Mouse (Mus musculus) thymus, postnatal 14 days (tissue): ENCODE measurements around the gene Trafd1.

Experiments used
- DNase-seq: peaks from one replicate; pipeline ENCODE4 v3.0.0; 2021

Gene Trafd1

DNA sequence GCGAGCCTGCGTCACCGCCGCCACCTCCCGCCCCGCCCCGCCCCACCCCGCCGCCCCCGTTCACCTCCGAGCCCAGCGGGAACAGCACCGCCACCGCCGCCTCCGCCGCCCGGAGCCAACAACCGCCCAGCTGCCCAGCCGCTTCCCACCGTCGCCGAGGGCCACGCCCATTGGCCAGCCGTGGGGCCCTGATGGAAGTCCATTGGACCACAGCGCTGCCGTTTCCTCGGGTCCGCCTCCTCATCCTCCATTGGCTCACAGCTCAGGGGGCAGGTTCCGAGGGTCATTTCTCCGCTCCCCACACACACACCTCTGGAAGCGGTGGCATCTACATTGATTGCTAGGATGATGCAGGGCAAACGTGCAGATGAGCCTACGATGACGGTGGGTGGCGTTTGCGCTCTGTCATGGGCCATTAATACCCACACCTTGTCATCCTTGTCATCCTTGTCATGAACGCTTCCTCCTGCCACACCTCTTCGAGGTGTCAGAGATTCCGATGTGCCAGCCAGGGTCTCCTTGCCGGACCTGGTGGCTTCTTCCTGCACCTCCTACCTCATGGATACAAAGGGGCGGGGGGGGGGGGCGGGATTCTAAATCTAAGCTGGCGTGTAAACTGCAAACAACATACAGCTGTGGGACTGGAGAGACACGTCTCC is at the start of gene Trafd1:
Gene Trafd1 (minus strand): TSS at position 172 of the 659 bp plus-strand sequence.
- DNase-seq = peak; percentile 92

DNA sequence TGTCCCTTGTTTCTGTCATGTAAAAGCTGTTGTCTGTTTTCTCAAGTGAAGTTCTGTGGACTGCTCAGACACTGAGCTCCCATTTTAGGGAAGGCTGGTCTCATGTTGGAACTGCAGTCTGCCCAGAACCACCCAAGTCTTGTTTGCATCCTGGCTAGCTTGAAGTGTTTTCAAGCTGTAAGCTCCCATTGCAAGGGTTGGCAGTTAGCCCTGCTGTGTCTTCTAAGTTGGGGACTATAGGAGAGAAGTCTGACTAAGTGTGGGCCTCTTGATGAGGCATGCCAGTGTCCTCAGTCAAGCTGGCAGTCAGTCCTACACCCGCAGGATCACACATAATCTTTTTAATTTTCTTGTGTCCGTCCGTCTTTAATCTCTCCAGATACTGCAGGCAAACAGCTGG is 43.5 kb upstream of the Trafd1 start:
- no peak for DNase-seq

GRCm38 (mm10) chr5:121423297-121423696 is 37.9 kb upstream of the Trafd1 start:
- no peak for DNase-seq

- no peak for DNase-seq
Observed at GRCm38 (mm10) chr5:121422787-121423186, 37.4 kb upstream of the Trafd1 start.

GRCm38 (mm10) chr5:121420721-121421120 is 35.3 kb upstream of the Trafd1 start:
- DNase-seq = no peak

GRCm38 (mm10) chr5:121410975-121411374 is 25.5 kb upstream of the Trafd1 start:
- no peak for DNase-seq

DNA sequence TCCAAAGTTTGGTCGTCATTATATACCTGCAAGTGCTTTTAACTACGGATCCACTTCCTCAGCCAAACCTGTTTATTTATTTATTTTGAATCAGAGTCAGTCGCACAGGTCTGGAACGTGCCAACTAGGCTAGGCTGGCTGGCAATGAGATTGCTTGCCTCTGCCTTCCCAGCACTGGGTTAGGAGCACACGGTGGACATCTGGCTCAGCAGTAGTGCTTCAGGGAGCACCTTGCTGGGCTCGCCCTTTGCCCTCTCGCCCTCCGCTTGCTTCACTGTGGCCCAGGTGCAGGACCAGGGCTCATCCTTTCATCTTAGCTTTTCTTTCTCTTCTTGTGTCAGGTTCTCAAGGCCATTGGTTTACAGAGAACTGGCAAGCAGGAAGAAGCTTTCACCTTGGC is 22.4 kb upstream of the Trafd1 start:
- DNase-seq = no peak

- no peak for DNase-seq
Observed at GRCm38 (mm10) chr5:121400849-121401248, 15.4 kb upstream of the Trafd1 start.

DNA sequence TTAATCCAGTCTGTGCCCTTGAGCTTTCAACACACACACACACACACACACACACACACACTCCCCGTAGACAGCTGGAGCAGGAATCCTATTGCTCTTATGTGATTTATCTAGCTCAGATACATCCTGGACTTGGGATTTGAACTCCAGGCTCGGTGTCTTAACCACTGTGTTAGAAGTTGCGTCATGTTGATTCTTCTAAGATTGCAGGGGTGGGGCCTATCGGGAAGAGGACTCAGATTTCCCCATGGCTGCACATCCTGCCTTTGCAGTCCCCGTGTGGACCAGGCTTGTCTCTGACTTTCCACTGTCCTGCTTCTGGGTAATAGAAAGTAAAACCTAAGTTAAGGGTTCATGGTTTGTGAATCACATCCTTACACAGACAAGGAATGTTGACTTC is 14.6 kb upstream of the Trafd1 start:
- DNase-seq = no peak

GRCm38 (mm10) chr5:121399540-121399939 is 14.1 kb upstream of the Trafd1 start:
- DNase-seq = no peak

DNA sequence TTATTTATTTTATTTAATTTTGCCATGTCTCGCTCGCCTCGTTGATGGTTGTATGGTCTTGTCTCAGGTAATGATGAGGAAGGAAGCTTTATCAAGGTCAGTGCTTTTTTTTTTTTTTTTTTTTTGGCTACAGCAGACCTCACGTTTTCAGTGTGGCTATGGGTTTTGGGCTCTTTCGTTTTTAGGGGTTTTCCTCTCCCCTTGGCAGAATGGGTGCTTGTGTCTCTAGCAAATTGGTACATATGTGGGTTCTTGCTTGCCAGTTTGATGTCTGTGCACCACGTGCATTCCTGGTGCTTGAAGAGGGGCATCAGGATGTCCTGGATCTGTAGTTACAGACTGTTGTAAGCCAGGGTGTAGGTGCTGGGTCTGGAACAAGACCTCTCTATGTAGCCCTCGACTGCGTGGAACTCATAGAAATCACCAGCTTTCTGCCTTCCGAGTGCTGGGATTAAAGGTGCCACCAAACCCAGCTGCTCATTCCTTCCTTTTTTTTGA is 13.6 kb upstream of the Trafd1 start:
- DNase-seq = no peak

DNA sequence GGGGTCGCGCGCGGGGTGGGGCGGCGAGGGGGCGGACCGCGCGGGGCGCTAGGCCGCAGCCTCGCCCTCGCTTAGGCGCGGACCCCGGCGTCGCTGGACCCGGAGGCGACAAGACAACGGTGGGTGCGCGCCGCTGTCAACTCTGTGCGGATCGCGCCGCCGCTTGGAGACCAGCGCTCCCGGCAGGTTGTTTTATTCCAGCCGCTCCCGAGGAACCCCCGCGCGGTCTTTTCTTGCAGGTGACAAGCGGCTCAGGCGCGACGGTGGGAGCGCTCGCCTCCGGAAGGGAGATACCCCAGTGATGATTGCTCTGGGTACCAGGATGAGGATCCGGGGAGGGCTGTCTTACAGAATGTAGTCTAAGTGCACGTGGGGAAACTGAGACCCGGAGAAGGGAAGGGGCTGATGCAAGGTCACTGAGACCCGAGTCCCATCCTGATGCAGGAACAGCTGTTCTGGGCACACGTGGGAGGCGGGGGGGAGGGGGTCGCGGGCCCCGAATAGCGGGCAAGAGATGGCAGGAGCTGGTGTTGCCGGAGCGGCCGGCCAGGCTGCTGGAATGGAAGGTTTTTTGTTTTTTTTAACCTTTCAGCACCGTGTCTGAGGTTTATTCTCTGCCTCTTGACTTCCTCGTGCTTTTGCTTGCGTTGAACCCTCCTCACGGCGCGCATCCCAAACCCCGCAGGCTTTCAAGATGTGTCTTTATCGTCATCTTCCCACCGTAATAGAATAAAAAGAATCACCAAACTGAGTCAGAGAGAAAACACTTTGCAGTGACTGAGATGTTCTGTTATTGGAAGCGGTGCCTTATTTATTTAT is 12.9 kb upstream of the Trafd1 start:
- no peak for DNase-seq

GRCm38 (mm10) chr5:121397187-121398145 is 12.0 kb upstream of the Trafd1 start, which contains the start of gene Naa25:
Gene Naa25 (plus strand): TSS chr5:121397936.
- peak; percentile 97 for DNase-seq

GRCm38 (mm10) chr5:121395621-121396020 is 10.2 kb upstream of the Trafd1 start:
- DNase-seq = no peak

GRCm38 (mm10) chr5:121393402-121393801 is 8.0 kb upstream of the Trafd1 start:
- DNase-seq = no peak

DNA sequence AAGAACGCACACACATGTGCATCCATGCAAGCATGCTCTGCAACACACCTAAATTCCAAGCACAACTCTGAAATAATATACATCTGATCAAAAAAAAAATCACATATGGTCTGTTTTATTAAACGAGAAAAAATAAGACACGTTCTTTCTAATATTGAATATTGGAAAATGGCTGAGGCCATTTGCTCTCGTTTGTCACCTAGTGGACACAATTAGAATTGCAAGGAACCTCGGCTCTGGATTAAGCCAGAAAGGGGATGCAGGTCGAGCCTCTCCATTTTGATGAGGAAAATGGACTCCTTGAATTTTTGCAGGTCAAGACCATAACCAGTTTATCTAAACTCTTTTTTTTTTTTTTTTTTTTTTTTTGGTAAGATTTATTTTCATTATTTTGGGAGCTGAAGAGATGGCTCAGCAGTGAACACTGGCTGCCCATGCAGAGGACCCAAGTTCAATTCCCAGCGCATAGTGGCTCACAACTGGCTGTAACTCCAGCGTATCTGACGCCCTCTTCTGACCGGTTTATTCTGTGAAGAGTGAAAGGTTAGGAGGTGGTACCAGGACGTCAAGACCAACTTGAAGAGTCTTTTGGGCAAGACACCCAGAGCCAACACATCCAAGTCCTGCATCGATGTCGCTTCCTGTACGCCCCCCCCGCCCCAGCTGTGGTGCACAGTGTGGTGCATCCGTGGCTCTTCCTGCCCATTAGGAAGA is 7.4 kb upstream of the Trafd1 start:
- DNase-seq = peak; percentile 49

DNA sequence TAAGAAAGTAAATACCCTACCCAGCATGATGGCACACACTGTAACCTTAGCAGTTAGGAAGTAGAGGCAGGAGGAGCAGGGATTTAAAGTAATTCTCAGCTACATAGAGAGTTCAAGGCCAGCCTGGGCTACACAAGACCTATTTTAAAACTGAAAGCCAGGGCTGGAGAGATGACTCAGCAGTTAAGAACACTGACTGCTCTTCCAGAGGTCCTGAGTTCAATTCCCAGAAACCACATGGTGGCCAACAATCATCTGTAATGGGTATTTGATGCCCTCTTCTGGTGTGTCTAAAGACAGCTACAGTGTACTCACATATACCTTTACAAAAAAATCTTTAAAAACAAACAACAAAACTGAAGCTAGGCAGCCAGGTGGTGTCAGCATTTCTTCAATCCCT is 4.3 kb upstream of the Trafd1 start:
- no peak for DNase-seq

GRCm38 (mm10) chr5:121389106-121389505 is 3.7 kb upstream of the Trafd1 start:
- no peak for DNase-seq

DNA sequence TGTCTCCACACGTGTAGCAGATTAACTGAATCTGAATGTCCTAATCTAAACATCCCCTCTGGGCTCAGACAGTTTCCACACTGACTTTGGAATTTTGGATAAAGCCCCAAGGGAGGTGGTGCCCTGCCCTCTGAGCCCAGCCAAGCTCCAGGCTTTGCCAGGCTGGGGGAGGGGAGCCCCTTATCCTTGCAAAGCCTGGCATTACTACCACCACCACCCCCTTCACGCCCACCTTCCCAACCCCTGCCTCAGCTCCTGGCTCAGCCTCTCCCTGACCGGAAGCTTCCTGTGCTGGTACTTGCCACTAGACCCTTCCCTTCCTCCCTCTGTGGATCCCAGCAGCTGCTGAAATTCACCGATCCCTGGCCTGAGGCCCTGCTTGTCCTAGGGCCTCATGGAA is 1.7 kb upstream of the Trafd1 start:
- DNase-seq = no peak

DNA sequence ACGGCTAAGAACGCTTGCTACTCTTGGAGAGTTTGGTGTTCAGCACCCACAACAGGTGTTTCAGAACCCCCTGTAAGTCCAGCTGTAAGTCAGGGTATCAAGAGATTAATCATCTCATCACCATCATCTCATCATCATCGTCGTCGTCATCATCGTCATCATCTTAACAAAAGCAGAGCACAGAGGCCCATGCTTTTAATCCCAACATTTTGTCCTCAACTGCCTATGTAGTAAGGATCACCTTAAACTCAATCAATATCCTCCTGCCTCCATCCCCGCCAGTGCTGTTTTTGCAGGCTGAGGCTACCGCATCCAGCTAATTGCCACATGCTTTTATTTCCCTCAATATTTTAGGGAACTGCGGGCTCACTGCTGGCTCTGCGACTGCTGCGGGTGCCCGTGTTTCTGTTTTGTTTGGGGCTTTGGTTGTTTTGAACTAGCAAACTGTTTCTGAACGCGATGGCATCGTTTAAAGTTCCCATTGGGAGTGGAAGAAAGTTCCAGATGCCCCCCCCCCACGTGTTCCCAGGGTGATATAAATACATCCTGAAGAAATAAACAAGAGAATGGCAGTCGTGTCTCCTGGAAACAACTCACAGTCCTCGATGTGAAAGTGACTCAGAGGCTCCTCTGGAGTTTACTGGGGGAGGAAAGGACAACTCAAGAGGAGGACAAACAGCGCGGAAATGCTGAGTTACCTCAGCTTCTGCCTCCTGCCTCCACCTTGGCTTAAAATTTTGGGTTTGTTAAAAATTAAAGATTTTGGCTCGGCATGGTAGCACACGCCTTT is 883 bp upstream of the Trafd1 start:
- DNase-seq = no peak

GRCm38 (mm10) chr5:121384757-121385460 is 523 bp downstream of the Trafd1 start:
- DNase-seq = no peak
